In genomic region chr4:104011683-104012082, GRCm38 (mm10) we compare ENCODE assay signal across 25 mouse cellular contexts.
DNase-seq lines count a peak whose midpoint lies in the region; ATAC-seq lines count a peak whose summit lies in the region.
"Had no signal": no experiment of that assay in that cellular context is flagged by ENCODE, and none has a peak within 500 bp of the region (broad histone marks: within the 10 kb centered on the region; RNA-seq: fewer than 3 reads in every experiment).

No protein-coding gene starts in this region.

- no peaks in the 10 kb centered on the region for H3K27me3 ChIP-seq in forebrain, embryonic 15.5 days
- H3K27me3 ChIP-seq in forebrain, embryonic 12.5 days: peaks cover 4% of the 10 kb centered on the region; the same call in 1 of the 2 replicates
- no peaks in the 10 kb centered on the region for H3K27me3 ChIP-seq in hindbrain, embryonic 14.5 days (ENCODE audit: control insufficient read depth, insufficient read depth, low read length)
- H3K27me3 ChIP-seq in hindbrain, embryonic 11.5 days (ENCODE audit: control insufficient read depth, insufficient read depth, low read length): no peaks in the 10 kb centered on the region
- H3K27me3 ChIP-seq in midbrain, embryonic 13.5 days: no peaks in the 10 kb centered on the region
- H3K27me3 ChIP-seq in midbrain, embryonic 10.5 days (ENCODE audit: low read depth, poor library complexity, severe bottlenecking): no peaks in the 10 kb centered on the region
- H3K27me3 ChIP-seq: embryonic facial prominence, embryonic 15.5 days; heart, embryonic 13.5 days had no signal

- H3K4me1 ChIP-seq in forebrain, embryonic 15.5 days: peaks cover 27% of the 10 kb centered on the region
- H3K4me1 ChIP-seq in forebrain, embryonic 12.5 days: peaks cover 10% of the 10 kb centered on the region
- peaks cover 23% of the 10 kb centered on the region for H3K4me1 ChIP-seq in hindbrain, embryonic 14.5 days (replicated peaks; ENCODE audit: control insufficient read depth, insufficient read depth, low read length)
- H3K4me1 ChIP-seq in hindbrain, embryonic 11.5 days (replicated peaks; ENCODE audit: control insufficient read depth, insufficient read depth, low read length): no peaks in the 10 kb centered on the region
- H3K4me1 ChIP-seq in midbrain, embryonic 13.5 days (replicated peaks): peaks cover 28% of the 10 kb centered on the region
- no peaks in the 10 kb centered on the region for H3K4me1 ChIP-seq in midbrain, embryonic 10.5 days
- H3K4me1 ChIP-seq: embryonic facial prominence, embryonic 15.5 days; heart, embryonic 13.5 days had no signal

- DNase-seq in hindbrain, embryonic 14.5 days (ENCODE audit: low spot score): no peak
- DNase-seq in hindbrain, embryonic 11.5 days (ENCODE audit: low spot score): no peak
- DNase-seq in midbrain, embryonic 10.5 days (ENCODE audit: low spot score): no peak
- peak; percentile 24 for DNase-seq in retina, embryonic 14.5 days (ENCODE audit: low spot score)
- DNase-seq in right cerebral cortex, adult 18-20 months: no peak
- DNase-seq: adrenal gland, adult 8-10 months; adrenal gland, postnatal 36 days; B cell, adult 2 months; cerebellum, adult 11 months; cerebellum, adult 8-10 months; cerebellum, postnatal 14 days; embryo, embryonic 11 days; gastrocnemius, adult 2 months; gastrocnemius, postnatal 25 days; heart, postnatal 4 days had no signal

- no peaks in the 10 kb centered on the region for H3K36me3 ChIP-seq in forebrain, embryonic 15.5 days
- H3K36me3 ChIP-seq in forebrain, embryonic 12.5 days (replicated peaks): no peaks in the 10 kb centered on the region
- H3K36me3 ChIP-seq in hindbrain, embryonic 14.5 days (replicated peaks; ENCODE audit: control insufficient read depth, insufficient read depth): no peaks in the 10 kb centered on the region
- H3K36me3 ChIP-seq in hindbrain, embryonic 11.5 days (ENCODE audit: control insufficient read depth, insufficient read depth, low read length): no peaks in the 10 kb centered on the region
- H3K36me3 ChIP-seq in midbrain, embryonic 13.5 days: no peaks in the 10 kb centered on the region
- H3K36me3 ChIP-seq in midbrain, embryonic 10.5 days: no peaks in the 10 kb centered on the region
- H3K36me3 ChIP-seq: embryonic facial prominence, embryonic 15.5 days; forebrain, embryonic 10.5 days; G1E; heart, embryonic 13.5 days had no signal

- no peak overlapping the region for H3K4me2 ChIP-seq in forebrain, embryonic 15.5 days (replicated peaks)
- no peak overlapping the region for H3K4me2 ChIP-seq in forebrain, embryonic 12.5 days
- no peak overlapping the region for H3K4me2 ChIP-seq in hindbrain, embryonic 14.5 days (replicated peaks)
- no peak overlapping the region for H3K4me2 ChIP-seq in hindbrain, embryonic 11.5 days (replicated peaks; ENCODE audit: low read depth, low read length)
- H3K4me2 ChIP-seq in midbrain, embryonic 13.5 days (replicated peaks): no peak overlapping the region
- H3K4me2 ChIP-seq: embryonic facial prominence, embryonic 15.5 days; heart, embryonic 13.5 days had no signal

- no peak for ATAC-seq in forebrain, embryonic 15.5 days (replicated peaks)
- ATAC-seq in forebrain, embryonic 12.5 days (ENCODE audit: low FRiP score): no peak
- ATAC-seq in hindbrain, embryonic 14.5 days (ENCODE audit: low FRiP score): no peak
- ATAC-seq in hindbrain, embryonic 11.5 days (ENCODE audit: low FRiP score): no peak
- no peak for ATAC-seq in midbrain, embryonic 13.5 days
- ATAC-seq: CD4-positive, CD25-positive, alpha-beta regulatory T cell, adult 4 months; inflammation-experienced regulatory T-cells, adult 6 months had no signal

- WGBS in forebrain, embryonic 15.5 days: 71% methylated on average over 4 of the region's 4 CpGs
- WGBS in forebrain, embryonic 12.5 days: 69% methylated on average over 4 of the region's 4 CpGs
- 56% methylated on average over 4 of the region's 4 CpGs for WGBS in hindbrain, embryonic 14.5 days
- WGBS in hindbrain, embryonic 11.5 days: 75% methylated on average over 4 of the region's 4 CpGs
- 66% methylated on average over 4 of the region's 4 CpGs for WGBS in midbrain, embryonic 13.5 days
- 83% methylated on average over 4 of the region's 4 CpGs for WGBS in midbrain, embryonic 10.5 days

- no peak overlapping the region for H3K9ac ChIP-seq in forebrain, embryonic 15.5 days (replicated peaks)
- no peak overlapping the region for H3K9ac ChIP-seq in forebrain, embryonic 12.5 days
- H3K9ac ChIP-seq in hindbrain, embryonic 14.5 days: no peak overlapping the region
- H3K9ac ChIP-seq in hindbrain, embryonic 11.5 days (ENCODE audit: low read depth, low read length): no peak overlapping the region
- no peak overlapping the region for H3K9ac ChIP-seq in midbrain, embryonic 13.5 days (replicated peaks)
- H3K9ac ChIP-seq: embryonic facial prominence, embryonic 15.5 days; heart, embryonic 13.5 days had no signal

- H3K4me3 ChIP-seq in forebrain, embryonic 15.5 days: no peak overlapping the region
- H3K4me3 ChIP-seq in forebrain, embryonic 12.5 days (replicated peaks): no peak overlapping the region
- H3K4me3 ChIP-seq in hindbrain, embryonic 14.5 days (replicated peaks; ENCODE audit: low read length): no peak overlapping the region
- H3K4me3 ChIP-seq in hindbrain, embryonic 11.5 days (ENCODE audit: low read depth, low read length): no peak overlapping the region
- no peak overlapping the region for H3K4me3 ChIP-seq in midbrain, embryonic 13.5 days (replicated peaks)
- no peak overlapping the region for H3K4me3 ChIP-seq in midbrain, embryonic 10.5 days
- H3K4me3 ChIP-seq: embryonic facial prominence, embryonic 15.5 days; erythroblast, embryonic 14.5 days; forebrain, embryonic 10.5 days; gastrocnemius, adult 2 months; heart, embryonic 13.5 days had no signal

- peak overlapping the region; percentile 56; the same call in 1 of the 2 replicates for H3K27ac ChIP-seq in forebrain, embryonic 15.5 days (replicated peaks)
- H3K27ac ChIP-seq in forebrain, embryonic 12.5 days: no peak overlapping the region
- H3K27ac ChIP-seq in hindbrain, embryonic 14.5 days: peak overlapping the region; percentile 51
- no peak overlapping the region for H3K27ac ChIP-seq in hindbrain, embryonic 11.5 days (ENCODE audit: low read depth, low read length)
- peak overlapping the region; percentile 58 for H3K27ac ChIP-seq in midbrain, embryonic 13.5 days
- H3K27ac ChIP-seq in midbrain, embryonic 10.5 days (replicated peaks): no peak overlapping the region
- H3K27ac ChIP-seq: embryonic facial prominence, embryonic 15.5 days; forebrain, embryonic 10.5 days; gastrocnemius, adult 2 months; heart, embryonic 13.5 days had no signal

- no peaks in the 10 kb centered on the region for H3K9me3 ChIP-seq in forebrain, embryonic 15.5 days
- H3K9me3 ChIP-seq in forebrain, embryonic 12.5 days: no peaks in the 10 kb centered on the region
- H3K9me3 ChIP-seq in hindbrain, embryonic 14.5 days (ENCODE audit: control insufficient read depth, low read length): no peaks in the 10 kb centered on the region
- no peaks in the 10 kb centered on the region for H3K9me3 ChIP-seq in hindbrain, embryonic 11.5 days (ENCODE audit: control insufficient read depth, low read length)
- no peaks in the 10 kb centered on the region for H3K9me3 ChIP-seq in midbrain, embryonic 13.5 days
- no peaks in the 10 kb centered on the region for H3K9me3 ChIP-seq in midbrain, embryonic 10.5 days (replicated peaks)
- H3K9me3 ChIP-seq: embryonic facial prominence, embryonic 15.5 days; forebrain, embryonic 10.5 days; heart, embryonic 13.5 days had no signal

Comparison
In these comparisons a context has a peak if more than half of its experiments do, and no peak if none do; other contexts are left out.
1. H3K27ac ChIP-seq: peak in forebrain, embryonic 15.5 days (single experiment), hindbrain, embryonic 14.5 days (single experiment) and midbrain, embryonic 13.5 days (single experiment); none in forebrain, embryonic 12.5 days (single experiment), hindbrain, embryonic 11.5 days (single experiment) and midbrain, embryonic 10.5 days (single experiment).